Comparison of ENCODE assay signal across 10 mouse cellular contexts in genomic region chr19:28776868-28777267, GRCm38 (mm10). TPM values are rescaled to one million over a fixed set of nuclear protein-coding genes. Genes with fewer than 3 reads are reported as not detected.
DNase-seq lines count a peak whose midpoint lies in the region; ATAC-seq and TF ChIP-seq lines count a peak whose summit lies in the region.
"Had no signal": no experiment of that assay in that cellular context is flagged by ENCODE, and none has a peak within 500 bp of the region (broad histone marks: within the 10 kb centered on the region; RNA-seq: fewer than 3 reads in every experiment).

No protein-coding gene starts in this region.

- peak; percentile 61 for TF ChIP-seq CTCF in lung, embryonic 14.5 days (IDR thresholded peaks at IDR 0.05; ENCODE audit: low read depth)

- no peaks in the 10 kb centered on the region for H3K4me1 ChIP-seq in midbrain, embryonic 15.5 days
- peaks cover 5% of the 10 kb centered on the region; the same call in 1 of the 2 replicates for H3K4me1 ChIP-seq in midbrain, embryonic 13.5 days (replicated peaks)
- H3K4me1 ChIP-seq in heart, embryonic 16.5 days (ENCODE audit: control insufficient read depth, insufficient read depth, low read length): peaks cover 3% of the 10 kb centered on the region; the same call in 1 of the 2 replicates
- H3K4me1 ChIP-seq in lung, embryonic 14.5 days (ENCODE audit: insufficient read depth): no peaks in the 10 kb centered on the region; the same call in 1 of the 2 replicates
- H3K4me1 ChIP-seq: embryonic facial prominence, embryonic 15.5 days had no signal

- DNase-seq in cerebellum, adult 11 months: no peak
- DNase-seq in lung, embryonic 14.5 days: peak; percentile 77
- no peak for DNase-seq in layer of hippocampus, postnatal 36 days

- H3K9ac ChIP-seq in midbrain, embryonic 15.5 days: no peak overlapping the region
- no peak overlapping the region for H3K9ac ChIP-seq in midbrain, embryonic 13.5 days (replicated peaks)
- no peak overlapping the region for H3K9ac ChIP-seq in heart, embryonic 16.5 days (ENCODE audit: low read length)
- no peak overlapping the region for H3K9ac ChIP-seq in lung, embryonic 14.5 days
- H3K9ac ChIP-seq: embryonic facial prominence, embryonic 15.5 days; limb, embryonic 13.5 days had no signal

- H3K27me3 ChIP-seq in midbrain, embryonic 15.5 days (replicated peaks): no peaks in the 10 kb centered on the region
- no peaks in the 10 kb centered on the region for H3K27me3 ChIP-seq in midbrain, embryonic 13.5 days
- no peaks in the 10 kb centered on the region for H3K27me3 ChIP-seq in heart, embryonic 16.5 days (ENCODE audit: control insufficient read depth, insufficient read depth, low read length)
- no peaks in the 10 kb centered on the region for H3K27me3 ChIP-seq in lung, embryonic 14.5 days (ENCODE audit: insufficient read depth, low read length)
- H3K27me3 ChIP-seq: embryonic facial prominence, embryonic 15.5 days; limb, embryonic 13.5 days had no signal

- H3K9me3 ChIP-seq in midbrain, embryonic 15.5 days: no peaks in the 10 kb centered on the region
- H3K9me3 ChIP-seq in midbrain, embryonic 13.5 days: no peaks in the 10 kb centered on the region
- H3K9me3 ChIP-seq in heart, embryonic 16.5 days (replicated peaks; ENCODE audit: control insufficient read depth, low read length): no peaks in the 10 kb centered on the region
- H3K9me3 ChIP-seq in lung, embryonic 14.5 days (ENCODE audit: low read depth, low read length): no peaks in the 10 kb centered on the region
- H3K9me3 ChIP-seq: embryonic facial prominence, embryonic 15.5 days; limb, embryonic 13.5 days had no signal

- WGBS in midbrain, embryonic 15.5 days: 32% methylated on average over 4 of the region's 4 CpGs
- 36% methylated on average over 4 of the region's 4 CpGs for WGBS in midbrain, embryonic 13.5 days
- WGBS in heart, embryonic 16.5 days: 29% methylated on average over 4 of the region's 4 CpGs
- WGBS in lung, embryonic 14.5 days: 26% methylated on average over 4 of the region's 4 CpGs

- no peak overlapping the region for H3K4me2 ChIP-seq in midbrain, embryonic 15.5 days
- H3K4me2 ChIP-seq in midbrain, embryonic 13.5 days (replicated peaks): no peak overlapping the region
- no peak overlapping the region for H3K4me2 ChIP-seq in heart, embryonic 16.5 days (ENCODE audit: low read depth, low read length)
- H3K4me2 ChIP-seq in lung, embryonic 14.5 days: no peak overlapping the region
- H3K4me2 ChIP-seq: embryonic facial prominence, embryonic 15.5 days; limb, embryonic 13.5 days had no signal

- peak; percentile 61; the same call in 1 of the 2 replicates for ATAC-seq in cerebellum, adult (ENCODE audit: insufficient number of reproducible peaks, low FRiP score, low TSS enrichment)
- peak; percentile 73; the same call in 1 of the 2 replicates for ATAC-seq in midbrain, embryonic 15.5 days (replicated peaks)
- ATAC-seq in midbrain, embryonic 13.5 days: no peak
- peak; percentile 55 for ATAC-seq in heart, embryonic 16.5 days (replicated peaks; ENCODE audit: extremely low read depth, insufficient read depth, low FRiP score)
- peak; percentile 52; the same call in 1 of the 2 replicates for ATAC-seq in lung, embryonic 14.5 days (ENCODE audit: insufficient read depth)
- ATAC-seq in megakaryocyte, adult 5-6 weeks (ENCODE audit: poor library complexity, severe bottlenecking): no peak

- no peaks in the 10 kb centered on the region for H3K36me3 ChIP-seq in midbrain, embryonic 15.5 days (replicated peaks)
- no peaks in the 10 kb centered on the region for H3K36me3 ChIP-seq in midbrain, embryonic 13.5 days
- H3K36me3 ChIP-seq in heart, embryonic 16.5 days (ENCODE audit: control insufficient read depth, insufficient read depth): no peaks in the 10 kb centered on the region
- no peaks in the 10 kb centered on the region for H3K36me3 ChIP-seq in lung, embryonic 14.5 days (ENCODE audit: insufficient read depth)
- H3K36me3 ChIP-seq: embryonic facial prominence, embryonic 15.5 days; limb, embryonic 13.5 days had no signal

- H3K4me3 ChIP-seq in midbrain, embryonic 15.5 days: no peak overlapping the region
- no peak overlapping the region for H3K4me3 ChIP-seq in midbrain, embryonic 13.5 days (replicated peaks)
- H3K4me3 ChIP-seq in heart, embryonic 16.5 days (ENCODE audit: low read length): no peak overlapping the region
- no peak overlapping the region for H3K4me3 ChIP-seq in lung, embryonic 14.5 days (ENCODE audit: low read depth, low read length)
- H3K4me3 ChIP-seq: embryonic facial prominence, embryonic 15.5 days; limb, embryonic 13.5 days had no signal

- H3K27ac ChIP-seq in midbrain, embryonic 15.5 days: no peak overlapping the region
- no peak overlapping the region for H3K27ac ChIP-seq in midbrain, embryonic 13.5 days
- H3K27ac ChIP-seq in heart, embryonic 16.5 days (ENCODE audit: low read length): no peak overlapping the region
- H3K27ac ChIP-seq in lung, embryonic 14.5 days (ENCODE audit: low read depth): no peak overlapping the region
- H3K27ac ChIP-seq: embryonic facial prominence, embryonic 15.5 days; limb, embryonic 13.5 days had no signal

RNA-seq across cellular contexts. Expression of gene Slc1a1, which starts 58.0 kb away (rescaled TPM):
- 37.9 and 40.3 TPM in 2 replicates for polyA plus RNA-seq in midbrain, embryonic 15.5 days (2015; fragmentation: Nextera tagmentation; extraction: Ambion mirVana)
- 12.7 and 13.1 TPM in 2 replicates for polyA plus RNA-seq in midbrain, embryonic 13.5 days (2015; fragmentation: Nextera tagmentation; extraction: Ambion mirVana)
- 4.9 and 5.6 TPM in 2 replicates for polyA plus RNA-seq in heart, embryonic 16.5 days (2015; fragmentation: Nextera tagmentation; extraction: Ambion mirVana)
- polyA plus RNA-seq in lung, embryonic 14.5 days (2014; fragmentation: Nextera tagmentation; extraction: Ambion mirVana): 3.5 and 3.8 TPM in 2 replicates
- total RNA-seq in megakaryocyte, adult 5-6 weeks (2015): not detected in 2 replicates
- not detected in 2 replicates for total RNA-seq in megakaryocyte, adult 5-6 weeks (2017)
- 100 to 1,000 TPM; 138 to 140 TPM for total RNA-seq in layer of hippocampus, postnatal 36 days (2021)

Comparison
In these comparisons a context has a peak if more than half of its experiments do, and no peak if none do; other contexts are left out.
1. ATAC-seq: peak in cerebellum, adult (single experiment), midbrain, embryonic 15.5 days (single experiment), heart, embryonic 16.5 days (single experiment) and lung, embryonic 14.5 days (single experiment); none in midbrain, embryonic 13.5 days (single experiment) and megakaryocyte, adult 5-6 weeks (single experiment).